ENCODE assay signal across 21 mouse cellular contexts in genomic region chr4:102944325-102944724, GRCm38 (mm10). TPM values are rescaled to one million over a fixed set of nuclear protein-coding genes. Genes with fewer than 3 reads are reported as not detected.
DNase-seq lines count a peak whose midpoint lies in the region; ATAC-seq and TF ChIP-seq lines count a peak whose summit lies in the region.
"Had no signal": no experiment of that assay in that cellular context is flagged by ENCODE, and none has a peak within 500 bp of the region (broad histone marks: within the 10 kb centered on the region; RNA-seq: fewer than 3 reads in every experiment).

No protein-coding gene starts in this region.

- no peak overlapping the region for H3K9ac ChIP-seq in CH12.LX (ENCODE audit: insufficient read depth, low read depth)
- no peak overlapping the region for H3K9ac ChIP-seq in forebrain, embryonic 11.5 days (ENCODE audit: low read length)
- no peak overlapping the region for H3K9ac ChIP-seq in forebrain, embryonic 15.5 days (replicated peaks)
- H3K9ac ChIP-seq: heart, embryonic 12.5 days; hindbrain, embryonic 14.5 days; intestine, embryonic 15.5 days had no signal

- TF ChIP-seq CTCF in CH12.LX (conservative IDR thresholded peaks at IDR 0.05 in 1 of 2, IDR thresholded peaks at IDR 0.05 in 1 of 2; ENCODE audit: low read depth in 2 of 2, low read length in 2 of 2), result no peak

- WGBS in forebrain, embryonic 11.5 days, result 82% methylated on average over 6 of the region's 6 CpGs
- 80% methylated on average over 6 of the region's 6 CpGs for WGBS in hindbrain, embryonic 10.5 days
- WGBS in forebrain, embryonic 15.5 days, result 88% methylated on average over 6 of the region's 6 CpGs

- H3K4me3 ChIP-seq in CH12.LX (replicated peaks in 1 of 3; ENCODE audit: low read depth in 2 of 3, low read length in 2 of 3, poor library complexity in 1 of 3), result no peak overlapping the region
- H3K4me3 ChIP-seq in forebrain, embryonic 11.5 days (ENCODE audit: low read depth, low read length), result no peak overlapping the region
- H3K4me3 ChIP-seq in hindbrain, embryonic 10.5 days, result no peak overlapping the region
- no peak overlapping the region for H3K4me3 ChIP-seq in forebrain, embryonic 15.5 days
- H3K4me3 ChIP-seq: embryonic facial prominence, embryonic 10.5 days; heart, embryonic 12.5 days; intestine, embryonic 15.5 days had no signal

- peak; percentile 4 for DNase-seq in CH12.LX (ENCODE audit: extremely low read depth)
- DNase-seq in c-Kit-positive CD71-negative TER-119-negative erythroid progenitor cells, embryonic 14.5 days (ENCODE audit: low read depth), result peak; percentile 23
- DNase-seq in forebrain, embryonic 11.5 days (ENCODE audit: low spot score), result no peak
- DNase-seq in hindbrain, embryonic 10.5 days (ENCODE audit: low spot score), result no peak
- DNase-seq: adrenal gland, postnatal 10 days; cerebellum, adult 11-12 months; cerebellum, adult 9-10 months; cerebellum, postnatal 25 days; gastrocnemius, postnatal 10 days; heart, postnatal 36 days; kidney, adult 18-20 months had no signal

- H3K27me3 ChIP-seq in CH12.LX (replicated peaks), result no peaks in the 10 kb centered on the region
- H3K27me3 ChIP-seq in forebrain, embryonic 11.5 days (ENCODE audit: control insufficient read depth, insufficient read depth, low read length), result no peaks in the 10 kb centered on the region
- no peaks in the 10 kb centered on the region for H3K27me3 ChIP-seq in hindbrain, embryonic 10.5 days (ENCODE audit: insufficient read depth, poor library complexity, severe bottlenecking)
- H3K27me3 ChIP-seq in forebrain, embryonic 15.5 days, result no peaks in the 10 kb centered on the region
- H3K27me3 ChIP-seq: heart, embryonic 12.5 days; intestine, embryonic 15.5 days had no signal

- dilution Hi-C loops in CH12.LX (cut with MboI; ENCODE audit: extremely low pct_ligation_motif_present, extremely low pct_unique_long_range_greater_than_20kb, low sequenced_read_pairs), result no loop called here

- H3K36me3 ChIP-seq in CH12.LX (replicated peaks in 1 of 2; ENCODE audit: control insufficient read depth in 1 of 2, insufficient read depth in 1 of 2, low read length in 1 of 2), result no peaks in the 10 kb centered on the region
- no peaks in the 10 kb centered on the region for H3K36me3 ChIP-seq in forebrain, embryonic 11.5 days (ENCODE audit: control insufficient read depth, insufficient read depth, low read length)
- no peaks in the 10 kb centered on the region for H3K36me3 ChIP-seq in hindbrain, embryonic 10.5 days
- peaks cover 6% of the 10 kb centered on the region; the same call in 1 of the 2 replicates for H3K36me3 ChIP-seq in forebrain, embryonic 15.5 days
- H3K36me3 ChIP-seq: embryonic facial prominence, embryonic 10.5 days; heart, embryonic 12.5 days; intestine, embryonic 15.5 days had no signal

- peak overlapping the region; percentile 40; the same call in 1 of the 2 replicates for H3K4me2 ChIP-seq in CH12.LX (ENCODE audit: insufficient read depth, low read depth, poor library complexity, severe bottlenecking)
- H3K4me2 ChIP-seq in forebrain, embryonic 11.5 days (ENCODE audit: low read depth, low read length, severe bottlenecking), result no peak overlapping the region
- H3K4me2 ChIP-seq in forebrain, embryonic 15.5 days (replicated peaks), result no peak overlapping the region
- H3K4me2 ChIP-seq: heart, embryonic 12.5 days; hindbrain, embryonic 14.5 days; intestine, embryonic 15.5 days had no signal

- in situ Hi-C loops in CH12.LX (cut with MboI; ENCODE audit: low pct_ligation_motif_present, low pct_unique_long_range_greater_than_20kb, low sequenced_read_pairs), result no loop called here

- peaks cover 0 to 9% of the 10 kb centered on the region in 2 experiments; a peak in 2 of 4 replicates for H3K4me1 ChIP-seq in CH12.LX (ENCODE audit: control insufficient read depth in 1 of 2, insufficient read depth in 2 of 2)
- no peaks in the 10 kb centered on the region for H3K4me1 ChIP-seq in forebrain, embryonic 11.5 days (replicated peaks; ENCODE audit: control insufficient read depth, insufficient read depth, low read length)
- H3K4me1 ChIP-seq in hindbrain, embryonic 10.5 days (replicated peaks), result peaks cover 6% of the 10 kb centered on the region; the same call in 1 of the 2 replicates
- no peaks in the 10 kb centered on the region for H3K4me1 ChIP-seq in forebrain, embryonic 15.5 days
- H3K4me1 ChIP-seq: embryonic facial prominence, embryonic 10.5 days; heart, embryonic 12.5 days; intestine, embryonic 15.5 days had no signal

- peak; percentile 89 for ATAC-seq in megakaryocyte, adult 5-6 weeks (ENCODE audit: poor library complexity, severe bottlenecking)
- ATAC-seq in forebrain, embryonic 11.5 days (replicated peaks; ENCODE audit: low FRiP score), result no peak
- no peak for ATAC-seq in forebrain, embryonic 15.5 days (replicated peaks)
- ATAC-seq: forebrain, embryonic 14.5 days; intestine, embryonic 15.5 days had no signal

- H3K79me2 ChIP-seq in CH12.LX (replicated peaks; ENCODE audit: control insufficient read depth, extremely low read depth, insufficient read depth, poor library complexity, severe bottlenecking), result no peaks in the 10 kb centered on the region

- no peak overlapping the region for H3K27ac ChIP-seq in CH12.LX (ENCODE audit: insufficient read depth, low read depth)
- no peak overlapping the region for H3K27ac ChIP-seq in forebrain, embryonic 11.5 days (ENCODE audit: low read depth, low read length)
- no peak overlapping the region for H3K27ac ChIP-seq in hindbrain, embryonic 10.5 days
- no peak overlapping the region for H3K27ac ChIP-seq in forebrain, embryonic 15.5 days (replicated peaks)
- H3K27ac ChIP-seq: embryonic facial prominence, embryonic 10.5 days; hindbrain, embryonic 14.5 days; intestine, embryonic 15.5 days had no signal

- H3K9me3 ChIP-seq in CH12.LX (replicated peaks; ENCODE audit: low read length), result no peaks in the 10 kb centered on the region
- H3K9me3 ChIP-seq in forebrain, embryonic 11.5 days (ENCODE audit: control insufficient read depth, low read length), result no peaks in the 10 kb centered on the region
- H3K9me3 ChIP-seq in hindbrain, embryonic 10.5 days, result no peaks in the 10 kb centered on the region
- no peaks in the 10 kb centered on the region for H3K9me3 ChIP-seq in forebrain, embryonic 15.5 days
- H3K9me3 ChIP-seq: embryonic facial prominence, embryonic 10.5 days; heart, embryonic 12.5 days; intestine, embryonic 15.5 days had no signal

- no peak for TF ChIP-seq EP300 in CH12.LX (IDR thresholded peaks at IDR 0.05; ENCODE audit: low read length)

- TF ChIP-seq POLR2A in CH12.LX (IDR thresholded peaks at IDR 0.05; ENCODE audit: low read depth, low read length), result no peak

- no peak for TF ChIP-seq RAD21 in CH12.LX (IDR thresholded peaks at IDR 0.05; ENCODE audit: low read depth, low read length)

TF ChIP-seq in CH12.LX, 34 proteins besides CTCF, POLR2A, EP300 and RAD21:
- TF ChIP-seq MXI1 (IDR thresholded peaks at IDR 0.05; ENCODE audit: low read depth, low read length), result no peak
- no peak for TF ChIP-seq MAFK (IDR thresholded peaks at IDR 0.05; ENCODE audit: insufficient replicate concordance, low read length)
- no peak for TF ChIP-seq NELFE (IDR thresholded peaks at IDR 0.05; ENCODE audit: low read depth, low read length)
- no peak for TF ChIP-seq ETS1 (conservative IDR thresholded peaks at IDR 0.05; ENCODE audit: low read depth, low read length)
- no peak for TF ChIP-seq MYC (IDR thresholded peaks at IDR 0.05; ENCODE audit: low read depth, low read length)
- TF ChIP-seq ZMIZ1 (IDR thresholded peaks at IDR 0.05; ENCODE audit: low read depth, low read length), result no peak
- no peak for TF ChIP-seq SMC3 (IDR thresholded peaks at IDR 0.05; ENCODE audit: low read depth, low read length)
- TF ChIP-seq UBTF (IDR thresholded peaks at IDR 0.05; ENCODE audit: low read depth, low read length), result no peak
- TF ChIP-seq ZKSCAN1 (IDR thresholded peaks at IDR 0.05; ENCODE audit: borderline replicate concordance, low read depth, low read length), result no peak
- no peak for TF ChIP-seq BHLHE40 (IDR thresholded peaks at IDR 0.05; ENCODE audit: low read depth, low read length)
- TF ChIP-seq JUND (conservative IDR thresholded peaks at IDR 0.05; ENCODE audit: low read depth, low read length), result no peak
- no peak for TF ChIP-seq ZNF384 (IDR thresholded peaks at IDR 0.05; ENCODE audit: low read depth, low read length)
- TF ChIP-seq RCOR1 (conservative IDR thresholded peaks at IDR 0.05; ENCODE audit: low read depth, low read length), result no peak
TF ChIP-seq in CH12.LX: peak in this region for 0.

RNA-seq across cellular contexts. Expression of gene Tctex1d1, which starts 34.1 kb away (rescaled TPM):
- not detected in 2 replicates for total RNA-seq in CH12.LX (2012; rRNA removed)
- not detected in 2 replicates for total RNA-seq in CH12.LX (2014; rRNA removed)
- not detected in 2 replicates for polyA plus RNA-seq in CH12.LX (2012; ENCODE audit: insufficient read length, low read depth)
- 1.9 and 5.2 TPM in 2 replicates for total RNA-seq in megakaryocyte, adult 5-6 weeks (2015)
- total RNA-seq in megakaryocyte, adult 5-6 weeks (2017), result 3.5 and 5.5 TPM in 2 replicates
- polyA plus RNA-seq in forebrain, embryonic 11.5 days (2014; fragmentation: Nextera tagmentation; extraction: Ambion mirVana), result 0.60 TPM in 1 of 2 replicates, not detected in the other
- polyA plus RNA-seq in hindbrain, embryonic 10.5 days (2016; fragmentation: Nextera tagmentation; extraction: Ambion mirVana), result 0.55 and 3.2 TPM in 2 replicates
- polyA plus RNA-seq in forebrain, embryonic 15.5 days (2015; fragmentation: Nextera tagmentation; extraction: Ambion mirVana), result 0.34 and 1.1 TPM in 2 replicates
- total RNA-seq: adrenal gland, postnatal 10 days; adrenal gland, postnatal 4 days; gastrocnemius, postnatal 10 days; heart, adult 8-10 months; heart, postnatal 36 days had no signal
- polyA plus RNA-seq: C2C12; heart, embryonic 12.5 days had no signal

Comparison
In these comparisons a context has a peak if more than half of its experiments do, and no peak if none do; other contexts are left out.
1. DNase-seq: peak in CH12.LX (single experiment) and c-Kit-positive CD71-negative TER-119-negative erythroid progenitor cells, embryonic 14.5 days (single experiment); none in forebrain, embryonic 11.5 days (single experiment) and hindbrain, embryonic 10.5 days (single experiment).